Mouse (Mus musculus) forebrain, embryonic 11.5 days (tissue): Measurements from ENCODE around the gene Mad1l1. TPM values are rescaled to one million over a fixed set of nuclear protein-coding genes. Genes with fewer than 3 reads are reported as not detected.

Source experiments
- ATAC-seq: fragments of 200-750 bp; cut with Nextera tagmentation; replicated peaks from 2 replicates; pipeline ENCODE4 v1.8.0; 2017; ENCODE audit warnings: moderate TSS enrichment; ENCODE audit not compliant: low FRiP score
- DNase-seq: peaks from one replicate; pipeline ENCODE4 v3.0.0-alpha.2; 2017; ENCODE audit warnings: low spot score
- H3K27ac ChIP-seq: fragments of 300-500 bp; sonication (generic); 2 replicates; pipeline ENCODE4 v1.5.1; 2014; ENCODE audit warnings: low read depth, low read length
- H3K27me3 ChIP-seq: fragments of 300-500 bp; sonication (generic); 2 replicates; pipeline ENCODE4 v1.6.1; 2014; ENCODE audit warnings: mild to moderate bottlenecking, low read length, mixed read lengths; ENCODE audit not compliant: control insufficient read depth, insufficient read depth
- H3K36me3 ChIP-seq: fragments of 300-500 bp; sonication (generic); 2 replicates; pipeline ENCODE4 v1.6.1; 2014; ENCODE audit warnings: mild to moderate bottlenecking, low read length, moderate library complexity, mixed read lengths; ENCODE audit not compliant: control insufficient read depth, insufficient read depth
- H3K4me1 ChIP-seq: fragments of 300-500 bp; sonication (generic); replicated peaks from 2 replicates; pipeline ENCODE4 v1.6.1; 2014; ENCODE audit warnings: low read length, mixed read lengths; ENCODE audit not compliant: control insufficient read depth, insufficient read depth
- H3K4me2 ChIP-seq: fragments of 300-500 bp; sonication (generic); 2 replicates; pipeline ENCODE4 v1.6.1; 2014; ENCODE audit warnings: low read depth, mild to moderate bottlenecking, low read length, moderate library complexity, mixed read lengths; ENCODE audit not compliant: severe bottlenecking
- H3K4me3 ChIP-seq: fragments of 300-500 bp; sonication (generic); 2 replicates; pipeline ENCODE4 v1.5.1; 2014; ENCODE audit warnings: low read depth, low read length
- H3K9ac ChIP-seq: fragments of 300-500 bp; sonication (generic); 2 replicates; pipeline ENCODE4 v1.6.1; 2014; ENCODE audit warnings: low read length
- H3K9me3 ChIP-seq: fragments of 300-500 bp; sonication (generic); 2 replicates; pipeline ENCODE4 v1.6.1; 2016; ENCODE audit warnings: low read length, mixed read lengths; ENCODE audit not compliant: control insufficient read depth
- WGBS: fragments of 180-500 bp; shearing (Covaris S2); extraction: QIAGEN DNeasy Blood & Tissue Kit; methylation state at CpG from one replicate; pipeline ENCODE4 v1.1.7; 2014; 5-methylcytosine and 5-hydroxymethylcytosine counted together
- polyA plus RNA-seq: library from polyadenylated mRNA; unstranded; fragments of >200 nt; fragmentation: Nextera tagmentation; extraction: Ambion mirVana; gene quantifications from 2 replicates; pipeline ENCODE4 v1.2.1, GENCODE M21; 2014

Gene Mad1l1
- polyA plus RNA-seq, 1 experiment from 2014 or later, result 52.7 TPM

DNA sequence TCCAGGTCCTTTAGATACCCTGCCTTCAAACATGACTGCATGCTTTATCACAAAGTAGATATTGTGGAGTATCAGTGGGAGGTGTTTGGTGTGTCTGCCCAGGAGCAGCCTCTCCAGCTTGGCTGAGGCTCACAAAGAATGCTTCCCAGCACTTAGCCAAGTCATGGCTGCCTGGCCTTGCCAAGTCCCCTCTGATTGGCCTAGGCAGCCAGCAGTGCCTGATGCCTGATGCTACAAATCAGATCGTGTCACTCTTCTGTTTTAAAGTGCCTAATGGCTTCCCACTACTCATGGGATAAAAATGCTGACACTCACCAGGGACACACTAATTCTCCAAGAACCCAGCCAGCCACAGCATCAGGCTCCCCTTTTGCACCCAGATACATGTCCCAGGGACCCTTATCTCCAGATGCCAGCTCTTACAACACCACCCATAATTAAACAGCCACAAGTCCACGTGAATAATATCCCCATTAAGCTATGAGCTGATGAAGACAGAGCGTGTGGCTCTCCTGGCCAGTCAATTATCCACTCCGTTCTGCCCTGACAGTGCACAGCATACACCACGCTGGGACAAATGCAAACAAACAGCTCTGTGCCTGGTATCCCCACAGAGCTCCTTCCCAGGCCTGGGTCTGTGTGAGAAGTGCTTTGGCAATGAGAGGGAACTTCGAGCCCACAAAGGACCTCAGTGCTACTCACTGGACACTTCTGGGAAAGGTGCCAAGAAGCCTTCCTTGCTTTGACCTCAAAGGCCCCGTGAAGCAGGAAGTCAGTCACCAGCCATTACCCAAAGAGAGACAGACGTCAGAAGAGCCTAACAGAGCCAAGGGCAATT is 205.7 kb downstream of the Mad1l1 start:
- no peak for DNase-seq
- no peak overlapping the region for H3K9ac ChIP-seq
- H3K27me3 ChIP-seq, result no peaks in the 10 kb centered on the region
- H3K9me3 ChIP-seq, result no peaks in the 10 kb centered on the region
- no peak overlapping the region for H3K27ac ChIP-seq
- ATAC-seq, result no peak
- no peaks in the 10 kb centered on the region for H3K4me1 ChIP-seq
- 66% methylated on average over 8 of the region's 8 CpGs for whole genome bisulfite sequencing
- H3K36me3 ChIP-seq, result no peaks in the 10 kb centered on the region
- no peak overlapping the region for H3K4me2 ChIP-seq
- H3K4me3 ChIP-seq, result no peak overlapping the region

DNA sequence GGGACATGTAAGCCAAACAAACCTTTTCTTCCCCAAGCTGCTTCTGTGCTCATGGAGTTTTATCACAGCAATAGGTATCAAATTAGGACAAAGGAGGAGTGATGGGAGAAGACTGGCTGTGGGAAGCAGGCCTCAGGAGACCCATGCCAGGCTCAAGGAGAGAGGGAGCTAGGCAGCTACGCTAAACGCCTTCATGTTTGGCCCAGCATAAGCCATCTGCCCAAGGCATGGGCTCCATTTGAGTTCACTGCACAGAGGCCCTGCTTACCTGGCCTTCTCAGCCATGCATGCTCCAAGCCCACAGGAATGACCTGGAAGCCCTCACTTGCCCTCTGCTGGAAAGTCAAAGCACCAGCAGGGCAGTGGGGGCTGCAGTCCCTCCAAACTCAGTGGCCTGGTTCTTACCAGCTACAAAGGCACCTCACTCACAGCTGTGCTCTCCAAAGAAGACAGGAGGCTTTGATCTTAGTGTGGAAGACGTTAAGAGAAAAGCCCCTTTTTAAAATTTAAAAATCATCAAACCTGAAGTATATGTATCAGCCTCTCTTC is 206.8 kb downstream of the Mad1l1 start:
- Histone ChIP-seq H3K4me1 (no peaks in the 10 kb centered on the region), H3K36me3 (no peaks in the 10 kb centered on the region), H3K9ac (no peak overlapping the region), H3K4me3 (no peak overlapping the region), H3K27ac (no peak overlapping the region), H3K27me3 (no peaks in the 10 kb centered on the region), H3K9me3 (no peaks in the 10 kb centered on the region), H3K4me2 (no peak overlapping the region)
- 87% methylated on average over 3 of the region's 3 CpGs for WGBS
- ATAC-seq (no peak), DNase-seq (no peak)

DNA sequence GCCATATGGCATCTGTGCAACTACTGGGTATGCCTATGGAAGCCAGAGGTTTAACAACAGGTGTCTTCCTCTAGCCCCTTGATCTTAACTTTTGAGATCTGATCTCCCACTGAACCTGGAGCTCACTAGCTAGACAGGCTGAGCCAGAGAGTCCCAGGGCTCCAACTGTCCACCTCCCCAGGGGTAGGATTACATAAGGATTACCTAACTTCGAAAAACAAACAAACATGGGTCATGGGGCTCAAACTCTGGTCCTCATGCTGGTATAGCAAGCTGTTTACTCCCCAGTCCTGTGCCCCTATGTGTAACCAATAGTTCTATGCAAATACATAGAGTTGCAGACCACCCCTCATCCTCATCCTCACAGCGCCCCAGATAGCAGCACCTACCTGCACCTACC is 208.1 kb downstream of the Mad1l1 start:
- WGBS, result 94% methylated on average over 2 of the region's 2 CpGs
- Histone ChIP-seq H3K9ac (no peak overlapping the region), H3K9me3 (no peaks in the 10 kb centered on the region), H3K4me1 (no peaks in the 10 kb centered on the region), H3K27me3 (no peaks in the 10 kb centered on the region), H3K4me2 (no peak overlapping the region), H3K27ac (no peak overlapping the region), H3K4me3 (no peak overlapping the region), H3K36me3 (no peaks in the 10 kb centered on the region)
- ATAC-seq (no peak), DNase-seq (no peak)

DNA sequence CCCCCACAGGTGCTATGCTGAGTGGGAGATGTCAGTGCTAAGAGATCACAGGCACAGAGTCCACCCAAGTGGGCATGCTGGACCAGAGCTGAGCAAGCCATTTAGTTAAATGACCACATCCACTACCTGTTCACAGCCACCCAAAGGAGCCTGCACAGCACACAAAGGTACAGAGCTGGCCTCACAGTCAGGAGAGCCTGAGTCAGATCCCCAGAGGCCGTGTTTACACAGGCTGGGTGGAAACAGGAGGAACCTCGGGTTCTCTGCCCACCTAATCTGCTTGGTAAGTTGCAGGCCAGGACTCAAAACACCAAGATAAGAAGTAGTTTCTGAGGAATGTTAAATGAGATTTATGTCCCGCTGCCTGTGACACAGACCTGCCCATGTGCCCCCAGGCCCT is 211.3 kb downstream of the Mad1l1 start:
- DNase-seq, result no peak
- no peaks in the 10 kb centered on the region for H3K27me3 ChIP-seq
- no peak overlapping the region for H3K9ac ChIP-seq
- H3K4me1 ChIP-seq, result no peaks in the 10 kb centered on the region
- H3K9me3 ChIP-seq, result no peaks in the 10 kb centered on the region
- no peak overlapping the region for H3K27ac ChIP-seq
- no peak overlapping the region for H3K4me3 ChIP-seq
- WGBS, result 82% methylated on average over 3 of the region's 3 CpGs
- H3K36me3 ChIP-seq, result no peaks in the 10 kb centered on the region
- H3K4me2 ChIP-seq, result no peak overlapping the region
- ATAC-seq, result no peak

DNA sequence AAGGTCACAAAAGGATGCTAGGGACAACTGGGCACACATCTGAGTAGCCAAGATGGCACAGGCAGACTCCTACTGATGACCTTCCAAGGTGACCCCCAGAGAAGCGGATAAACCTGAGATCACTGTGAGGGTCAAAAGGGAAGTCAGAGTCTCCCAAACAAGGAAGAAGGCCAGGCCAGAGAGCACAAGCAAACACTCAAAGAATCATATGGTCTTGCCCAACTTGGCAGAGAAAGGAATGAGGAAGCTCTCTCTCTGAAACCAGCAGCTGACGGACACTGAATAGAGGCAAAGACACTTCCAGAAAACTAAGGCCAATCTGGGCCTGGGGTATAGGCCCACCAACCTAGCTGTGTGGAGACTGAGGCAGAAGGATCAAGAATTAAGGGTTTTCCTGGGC is 213.4 kb downstream of the Mad1l1 start:
- Histone ChIP-seq H3K4me2 (no peak overlapping the region), H3K4me1 (no peaks in the 10 kb centered on the region), H3K9ac (no peak overlapping the region), H3K9me3 (no peaks in the 10 kb centered on the region), H3K27me3 (no peaks in the 10 kb centered on the region), H3K4me3 (no peak overlapping the region), H3K36me3 (no peaks in the 10 kb centered on the region), H3K27ac (no peak overlapping the region)
- no peak for ATAC-seq
- 95% methylated on average over 2 of the region's 2 CpGs for WGBS
- no peak for DNase-seq

- ATAC-seq, result no peak
- H3K9me3 ChIP-seq, result no peaks in the 10 kb centered on the region
- H3K36me3 ChIP-seq, result no peaks in the 10 kb centered on the region
- no peaks in the 10 kb centered on the region for H3K4me1 ChIP-seq
- no peaks in the 10 kb centered on the region for H3K27me3 ChIP-seq
- H3K27ac ChIP-seq, result no peak overlapping the region
- H3K4me2 ChIP-seq, result no peak overlapping the region
- DNase-seq, result no peak
- no peak overlapping the region for H3K9ac ChIP-seq
- 91% methylated on average over 3 of the region's 3 CpGs for WGBS
- H3K4me3 ChIP-seq, result no peak overlapping the region
Observed at GRCm38 (mm10) chr5:140106051-140106450, 215.3 kb downstream of the Mad1l1 start.

DNA sequence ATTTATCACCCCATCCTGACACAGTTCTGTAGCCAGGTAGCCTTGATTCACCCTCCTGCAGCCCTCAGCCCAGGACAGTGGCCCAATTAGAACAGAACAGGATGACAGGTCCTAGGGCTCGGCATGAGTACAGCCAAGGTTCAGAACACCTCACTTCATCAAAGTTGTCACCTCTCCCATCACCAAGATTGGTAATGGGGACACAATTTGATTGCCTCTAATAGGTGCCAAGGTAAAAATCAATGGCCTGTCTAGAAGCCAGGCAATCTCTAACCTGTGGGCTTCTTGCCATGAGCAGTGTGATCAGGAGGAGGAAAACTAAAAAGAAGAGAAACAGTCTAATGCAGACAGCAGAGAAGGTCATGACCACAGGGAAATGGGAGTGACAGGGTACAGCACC is 216.5 kb downstream of the Mad1l1 start:
- Histone ChIP-seq H3K9ac (no peak overlapping the region), H3K9me3 (no peaks in the 10 kb centered on the region), H3K27me3 (no peaks in the 10 kb centered on the region), H3K27ac (no peak overlapping the region), H3K4me1 (no peaks in the 10 kb centered on the region), H3K36me3 (no peaks in the 10 kb centered on the region), H3K4me2 (no peak overlapping the region), H3K4me3 (no peak overlapping the region)
- DNase-seq (no peak), ATAC-seq (no peak)
- WGBS, result 92% methylated on average over 1 of the region's 1 CpGs

DNA sequence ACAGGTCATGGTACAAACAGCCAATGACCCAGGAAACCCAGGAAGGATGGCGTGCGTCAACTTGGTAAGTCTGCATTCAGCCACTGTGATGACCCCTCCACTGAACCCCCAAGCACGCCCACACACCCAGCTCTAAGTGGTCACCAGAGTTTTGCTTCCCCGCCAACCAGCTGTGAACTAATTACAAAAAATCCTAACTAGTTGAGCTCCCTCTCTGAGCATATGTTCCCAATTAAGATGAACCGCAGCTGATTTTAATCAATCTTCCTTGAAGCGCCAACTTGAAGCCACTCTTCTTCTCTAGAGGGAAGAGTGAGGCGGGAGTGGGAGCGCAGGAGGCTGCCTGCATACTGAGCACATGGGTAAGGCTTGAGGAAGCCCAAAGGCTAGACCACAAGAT is 218.6 kb downstream of the Mad1l1 start:
- Histone ChIP-seq H3K36me3 (no peaks in the 10 kb centered on the region), H3K27ac (no peak overlapping the region)
- DNase-seq, result no peak

More for the DNA sequence above, 218.6 kb downstream of the Mad1l1 start:
- H3K4me2 ChIP-seq, result no peak overlapping the region
- 77% methylated on average over 8 of the region's 8 CpGs for WGBS
- H3K9me3 ChIP-seq, result no peaks in the 10 kb centered on the region
- no peak overlapping the region for H3K4me3 ChIP-seq
- H3K4me1 ChIP-seq, result no peaks in the 10 kb centered on the region
- H3K27me3 ChIP-seq, result no peaks in the 10 kb centered on the region
- no peak for ATAC-seq
- H3K9ac ChIP-seq, result no peak overlapping the region
